Mouse (Mus musculus): ENCODE measurements around the gene Gbf1. TPM values are rescaled to one million over a fixed set of nuclear protein-coding genes. Genes with fewer than 3 reads are reported as not detected.

Gbf1 gene
- polyA plus RNA-seq, 1 experiment from 2014 or later: 57.4 TPM

DNA sequence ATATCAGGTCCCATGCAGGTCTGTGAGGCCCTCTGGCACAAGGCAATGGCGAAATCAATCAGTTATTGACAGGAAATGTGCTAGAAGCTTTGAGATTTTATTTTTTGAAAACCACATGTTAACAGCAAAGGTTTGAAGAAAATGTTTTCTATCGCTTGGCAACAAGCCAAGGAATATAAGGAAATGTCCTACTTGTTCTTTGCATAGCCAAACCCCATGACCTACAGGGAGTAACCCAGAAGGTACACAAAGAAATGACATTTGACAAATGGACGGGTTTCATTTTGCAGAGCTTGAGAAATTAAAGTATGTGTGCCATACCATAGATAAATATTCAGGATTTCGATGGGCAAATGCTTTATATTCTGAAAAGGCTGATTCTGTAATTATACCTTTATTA lies 144.6 kb downstream of the Gbf1 start:
- Histone ChIP-seq H3K9me3 (no peaks in the 10 kb centered on the region), H3K27ac (no peak overlapping the region), H3K27me3 (ENCODE audit: insufficient read depth, poor library complexity, severe bottlenecking) (no peaks in the 10 kb centered on the region), H3K4me1 (replicated peaks) (no peaks in the 10 kb centered on the region), H3K36me3 (no peaks in the 10 kb centered on the region), H3K4me3 (no peak overlapping the region)
- WGBS: 68% methylated on average over 4 of the region's 4 CpGs
- no peak for DNase-seq (ENCODE audit: low spot score)

DNA sequence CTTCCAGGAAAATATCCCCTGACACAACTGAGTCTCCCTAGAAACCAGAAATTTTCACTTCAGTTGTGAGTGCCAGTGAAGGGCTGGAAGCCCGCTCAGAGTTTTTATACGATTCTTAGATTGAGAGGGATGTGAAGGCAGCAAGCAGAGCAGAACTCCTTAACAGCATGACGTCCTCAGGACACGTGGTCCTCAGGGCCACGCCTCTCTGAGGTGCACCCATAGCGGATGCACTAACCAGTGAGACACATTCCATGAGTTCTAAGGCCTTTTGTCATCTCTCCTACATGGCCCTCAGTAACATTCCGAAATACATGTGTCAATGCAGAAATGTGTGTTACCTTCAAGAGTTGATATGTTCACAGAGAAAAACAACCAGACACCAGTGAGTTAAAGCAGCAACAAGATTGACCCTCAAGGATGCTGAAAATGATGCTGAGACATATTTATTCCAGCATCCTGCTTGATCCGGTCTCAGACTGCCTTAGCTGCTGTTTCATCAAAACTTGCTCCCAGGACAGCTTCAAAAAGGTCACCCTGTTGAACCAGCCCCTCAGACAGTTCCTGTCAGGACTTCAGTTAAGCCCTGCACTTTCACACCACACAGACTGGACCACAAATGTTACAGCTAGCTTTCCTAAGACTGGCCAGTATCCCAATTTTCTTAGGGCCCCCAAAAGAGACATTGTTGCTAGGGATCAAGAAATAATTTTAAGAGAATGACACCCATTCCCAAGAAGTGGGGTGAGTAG lies 148.2 kb downstream of the Gbf1 start:
- Histone ChIP-seq H3K27me3 (ENCODE audit: insufficient read depth, poor library complexity, severe bottlenecking) (peaks cover 3% of the 10 kb centered on the region; the same call in 1 of the 2 replicates), H3K4me3 (no peak overlapping the region), H3K4me1 (replicated peaks) (peaks cover 23% of the 10 kb centered on the region), H3K36me3 (no peaks in the 10 kb centered on the region), H3K27ac (no peak overlapping the region), H3K9me3 (no peaks in the 10 kb centered on the region)
- 42% methylated on average over 8 of the region's 8 CpGs for WGBS
- peak; percentile 1 for DNase-seq (ENCODE audit: low spot score)

DNA sequence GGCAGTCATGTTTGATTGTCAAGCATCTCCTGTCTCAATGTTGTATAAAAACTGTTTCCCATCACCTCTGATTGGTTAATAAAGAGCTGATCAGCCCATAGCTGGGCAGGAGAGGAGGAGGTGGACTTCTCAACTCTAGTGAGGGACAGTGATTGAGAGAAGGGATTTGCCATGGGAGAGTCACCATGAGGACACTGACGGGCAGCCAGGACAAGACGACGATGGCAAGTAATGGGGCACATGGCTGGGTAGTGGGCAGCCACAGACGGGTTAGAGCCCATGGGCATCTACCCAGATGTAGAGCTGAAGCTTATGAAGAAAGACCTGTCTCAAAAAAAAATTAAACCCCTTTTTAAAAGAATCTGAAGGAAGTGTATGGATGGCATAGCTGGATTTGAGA lies 150.2 kb downstream of the Gbf1 start:
- H3K4me1 ChIP-seq (replicated peaks): peaks cover 36% of the 10 kb centered on the region
- no peak for DNase-seq (ENCODE audit: low spot score)
- H3K36me3 ChIP-seq: no peaks in the 10 kb centered on the region
- no peak overlapping the region for H3K27ac ChIP-seq
- peaks cover 21% of the 10 kb centered on the region for H3K27me3 ChIP-seq (ENCODE audit: insufficient read depth, poor library complexity, severe bottlenecking)
- H3K4me3 ChIP-seq: no peak overlapping the region
- no peaks in the 10 kb centered on the region for H3K9me3 ChIP-seq
- WGBS: 84% methylated on average over 4 of the region's 4 CpGs

DNA sequence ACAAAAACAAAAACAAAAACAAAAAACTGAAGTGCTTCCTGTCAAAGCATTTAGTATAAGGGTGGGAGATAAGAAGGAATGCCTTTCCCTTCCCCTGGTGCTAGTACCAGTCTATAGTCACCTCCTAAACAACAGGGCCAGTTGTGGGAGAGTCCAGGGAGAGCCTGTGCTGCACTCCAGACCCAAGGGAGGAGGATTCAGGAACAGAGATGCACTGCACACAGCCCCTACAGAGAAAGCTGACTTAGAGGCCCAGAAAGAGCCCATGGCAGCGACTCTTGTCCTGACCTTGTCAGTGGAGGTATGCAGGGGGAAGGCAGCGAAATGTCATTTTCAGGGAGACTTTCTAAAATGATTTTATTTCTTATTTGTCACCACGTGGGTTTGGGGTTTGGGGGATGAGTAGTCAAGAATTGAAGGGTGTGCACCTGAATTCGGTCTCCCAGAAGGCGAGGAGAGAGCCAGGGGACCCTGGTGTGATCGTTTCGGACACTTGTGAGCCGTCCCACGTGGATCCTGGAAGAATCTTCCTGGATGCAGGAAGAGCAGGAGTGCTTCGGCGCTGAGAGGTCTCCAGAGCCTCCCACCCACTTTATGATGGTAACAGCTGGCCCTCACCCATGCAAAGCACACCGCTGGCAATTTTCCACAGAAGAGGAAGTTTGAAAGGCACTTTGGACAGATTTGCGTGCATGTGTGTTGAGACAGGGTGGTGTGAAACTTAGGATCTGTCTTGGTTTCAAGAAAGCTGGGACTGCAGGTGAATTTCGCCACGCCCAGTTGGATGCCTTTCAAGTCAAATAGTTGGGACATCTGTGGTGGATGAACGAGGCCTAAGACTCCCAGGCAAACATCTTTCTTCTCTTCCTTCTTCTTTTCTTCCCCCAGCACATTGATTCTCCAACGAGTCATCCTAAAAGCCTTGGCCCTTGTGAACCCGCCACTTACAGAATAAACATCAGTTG lies 151.2 kb downstream of the Gbf1 start:
- peaks cover 30% of the 10 kb centered on the region for H3K27me3 ChIP-seq (ENCODE audit: insufficient read depth, poor library complexity, severe bottlenecking)
- H3K9me3 ChIP-seq: no peaks in the 10 kb centered on the region
- no peaks in the 10 kb centered on the region; the same call in 1 of the 2 replicates for H3K36me3 ChIP-seq
- no peak for DNase-seq (ENCODE audit: low spot score)
- 57% methylated on average over 18 of the region's 18 CpGs for WGBS
- peaks cover 42% of the 10 kb centered on the region for H3K4me1 ChIP-seq (replicated peaks)
- H3K4me3 ChIP-seq: peak overlapping the region; percentile 77
- peak overlapping the region; percentile 85; the same call in 1 of the 2 replicates for H3K27ac ChIP-seq

DNA sequence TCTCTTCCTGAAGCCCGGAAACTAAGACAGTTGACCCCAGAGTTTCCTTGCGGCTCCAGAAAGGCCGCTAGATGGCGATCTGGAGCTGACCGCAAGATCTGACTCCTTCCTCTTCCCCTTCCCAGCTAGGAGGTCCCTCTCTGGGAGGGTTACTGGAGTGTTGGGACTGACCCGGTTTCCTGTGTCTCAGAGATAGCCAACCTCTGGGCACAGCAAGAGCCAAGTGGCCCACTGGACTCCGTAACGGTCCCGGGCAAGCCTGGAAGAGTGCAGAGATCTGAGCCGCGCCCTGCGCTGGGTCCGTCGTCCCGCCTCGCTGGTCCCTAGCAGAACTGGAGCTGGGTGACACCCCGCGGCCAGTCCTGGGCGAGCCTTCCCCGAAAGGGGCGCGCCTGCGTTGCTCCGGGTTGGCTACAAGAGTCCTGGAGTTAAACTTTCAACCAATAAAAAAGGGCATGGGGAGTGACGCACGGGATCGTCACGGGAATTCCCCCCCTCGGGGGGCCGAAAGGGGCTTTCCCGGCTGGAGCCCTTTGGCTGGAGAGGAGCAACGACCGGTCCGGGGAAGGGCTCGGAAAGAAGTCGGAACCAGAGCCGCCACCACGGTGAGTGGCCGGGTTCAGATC lies 152.0 kb downstream of the Gbf1 start, which contains the start of gene Nfkb2:
TSS of gene Nfkb2 (plus strand) at position 105 of the 626 bp plus-strand sequence.
- DNase-seq (ENCODE audit: low spot score): peak; percentile 92
- WGBS: under 1% methylated on average over 39 of the region's 39 CpGs
- Histone ChIP-seq H3K36me3 (no peaks in the 10 kb centered on the region; the same call in 1 of the 2 replicates), H3K27ac (peak within 1 kb of the TSS; percentile 85), H3K4me3 (peak within 1 kb of the TSS; percentile 77), H3K27me3 (ENCODE audit: insufficient read depth, poor library complexity, severe bottlenecking) (peaks cover 36% of the 10 kb centered on the region), H3K9me3 (no peaks in the 10 kb centered on the region), H3K4me1 (replicated peaks) (peaks cover 50% of the 10 kb centered on the region)

DNA sequence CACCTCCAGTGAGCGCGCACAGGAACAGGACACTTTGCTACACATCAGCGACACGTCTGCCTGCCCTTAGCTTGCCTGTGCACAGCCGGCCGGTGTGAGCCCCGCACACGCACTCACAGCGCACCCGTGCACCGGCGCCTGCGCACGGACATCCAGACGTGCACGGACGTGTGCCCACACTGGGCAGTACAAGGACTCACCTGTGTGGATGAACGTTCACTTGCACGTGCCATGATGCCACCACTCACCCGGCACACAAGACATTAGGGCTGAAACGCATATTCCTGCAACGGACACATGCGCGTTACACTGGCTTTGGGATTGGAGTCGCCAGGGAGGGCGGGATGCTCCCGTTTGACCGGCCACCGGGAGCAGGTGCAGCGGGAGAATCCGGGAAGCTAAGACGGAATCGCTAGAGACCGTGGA lies 152.6 kb downstream of the Gbf1 start:
- Histone ChIP-seq H3K27ac (peak overlapping the region; percentile 85), H3K4me1 (replicated peaks) (peaks cover 54% of the 10 kb centered on the region), H3K9me3 (no peaks in the 10 kb centered on the region), H3K4me3 (peak overlapping the region; percentile 77), H3K36me3 (peaks cover 4% of the 10 kb centered on the region; the same call in 1 of the 2 replicates), H3K27me3 (ENCODE audit: insufficient read depth, poor library complexity, severe bottlenecking) (peaks cover 42% of the 10 kb centered on the region)
- DNase-seq (ENCODE audit: low spot score): no peak
- 1% methylated on average over 34 of the region's 34 CpGs for WGBS

DNA sequence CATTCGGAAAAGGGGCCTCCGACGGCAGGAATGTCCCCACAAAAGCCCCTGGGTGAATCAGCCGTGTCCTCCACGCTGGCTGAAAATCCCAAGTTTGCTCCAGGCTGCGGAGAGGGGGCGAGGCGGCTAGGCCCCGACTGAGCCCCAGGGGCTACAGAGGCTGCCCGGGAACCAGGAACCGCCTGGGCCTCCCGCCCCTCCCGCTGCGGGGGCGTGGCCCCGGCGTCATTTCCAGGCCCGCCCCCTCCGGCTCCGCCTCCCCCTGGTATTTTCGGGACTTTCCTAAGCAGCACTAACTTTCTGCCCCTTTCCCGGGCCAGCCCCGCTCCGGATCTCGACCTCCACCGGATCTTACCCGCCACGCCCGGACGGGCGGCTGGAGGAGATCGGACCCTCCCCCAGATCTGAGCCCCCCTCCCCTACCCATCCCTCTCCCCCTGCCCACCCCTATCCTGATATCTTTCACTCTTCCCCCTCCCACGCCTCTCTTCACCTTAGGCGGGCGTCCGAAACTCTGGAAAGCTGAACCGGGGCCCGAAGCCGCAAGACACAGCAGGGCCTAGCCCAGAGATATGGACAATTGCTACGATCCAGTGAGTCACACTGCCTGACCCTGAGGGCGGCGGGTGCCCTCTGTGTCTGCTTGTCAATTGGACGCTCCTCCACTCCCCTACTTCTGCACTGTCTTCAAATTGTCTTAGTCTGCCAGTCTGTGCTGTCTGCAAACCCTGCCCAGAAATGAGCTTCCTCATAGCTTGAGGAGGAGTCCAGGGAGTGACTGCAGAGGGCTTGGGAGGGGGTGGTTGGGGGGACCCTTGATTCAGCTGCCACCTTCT lies 153.3 kb downstream of the Gbf1 start:
- Histone ChIP-seq H3K4me3 (peak overlapping the region; percentile 77), H3K27me3 (ENCODE audit: insufficient read depth, poor library complexity, severe bottlenecking) (peaks cover 49% of the 10 kb centered on the region), H3K27ac (peak overlapping the region; percentile 85), H3K9me3 (no peaks in the 10 kb centered on the region), H3K4me1 (replicated peaks) (peaks cover 54% of the 10 kb centered on the region), H3K36me3 (peaks cover 10% of the 10 kb centered on the region; the same call in 1 of the 2 replicates)
- peak; percentile 86 for DNase-seq (ENCODE audit: low spot score)
- under 1% methylated on average over 43 of the region's 43 CpGs for WGBS

DNA sequence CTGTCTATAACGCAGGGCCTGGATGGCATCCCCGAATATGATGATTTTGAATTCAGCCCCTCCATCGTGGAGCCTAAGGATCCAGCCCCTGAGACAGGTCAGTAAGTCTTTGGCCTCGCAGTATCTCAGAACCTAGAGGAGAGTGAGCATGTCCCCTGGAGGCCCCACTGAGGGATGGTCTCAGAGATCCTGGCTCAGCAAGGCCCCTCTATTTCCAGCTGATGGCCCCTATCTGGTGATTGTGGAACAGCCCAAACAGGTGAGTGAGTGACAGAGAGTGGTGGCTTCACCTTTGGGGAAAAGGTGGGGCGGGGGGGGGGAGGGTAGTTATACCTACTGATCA lies 153.9 kb downstream of the Gbf1 start:
- no peak for DNase-seq (ENCODE audit: low spot score)
- H3K27ac ChIP-seq: no peak overlapping the region
- no peaks in the 10 kb centered on the region for H3K9me3 ChIP-seq
- H3K4me3 ChIP-seq: peak overlapping the region; percentile 77
- H3K27me3 ChIP-seq (ENCODE audit: insufficient read depth, poor library complexity, severe bottlenecking): peaks cover 55% of the 10 kb centered on the region
- H3K36me3 ChIP-seq: peaks cover 16% of the 10 kb centered on the region
- WGBS: 55% methylated on average over 5 of the region's 5 CpGs
- peaks cover 54% of the 10 kb centered on the region for H3K4me1 ChIP-seq (replicated peaks)

DNA sequence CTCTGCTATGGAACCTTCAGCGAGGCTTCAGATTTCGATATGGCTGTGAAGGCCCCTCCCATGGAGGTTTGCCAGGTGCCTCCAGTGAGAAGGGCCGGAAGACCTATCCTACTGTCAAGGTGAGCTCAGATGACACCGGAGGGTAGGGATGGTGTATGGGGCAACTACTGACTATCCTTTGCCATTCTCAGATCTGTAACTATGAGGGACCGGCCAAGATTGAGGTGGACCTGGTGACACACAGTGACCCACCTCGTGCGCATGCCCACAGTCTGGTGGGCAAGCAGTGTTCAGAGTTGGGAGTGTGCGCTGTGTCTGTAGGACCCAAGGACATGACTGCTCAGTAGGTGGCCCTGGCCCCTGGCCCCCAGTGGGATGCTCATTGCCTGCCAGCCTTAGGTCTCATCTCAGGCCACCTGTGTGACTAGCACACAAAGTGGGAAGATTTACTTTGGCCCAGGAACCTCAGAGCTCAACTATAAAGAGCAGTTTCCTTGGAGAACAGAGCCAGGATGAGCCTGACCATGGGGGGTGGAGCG lies 154.5 kb downstream of the Gbf1 start:
- H3K27me3 ChIP-seq (ENCODE audit: insufficient read depth, poor library complexity, severe bottlenecking): peaks cover 61% of the 10 kb centered on the region
- H3K27ac ChIP-seq: no peak overlapping the region
- H3K36me3 ChIP-seq: peaks cover 22% of the 10 kb centered on the region
- H3K9me3 ChIP-seq: no peaks in the 10 kb centered on the region
- DNase-seq (ENCODE audit: low spot score): no peak
- 89% methylated on average over 9 of the region's 9 CpGs for WGBS
- peaks cover 54% of the 10 kb centered on the region for H3K4me1 ChIP-seq (replicated peaks)
- H3K4me3 ChIP-seq: no peak overlapping the region

DNA sequence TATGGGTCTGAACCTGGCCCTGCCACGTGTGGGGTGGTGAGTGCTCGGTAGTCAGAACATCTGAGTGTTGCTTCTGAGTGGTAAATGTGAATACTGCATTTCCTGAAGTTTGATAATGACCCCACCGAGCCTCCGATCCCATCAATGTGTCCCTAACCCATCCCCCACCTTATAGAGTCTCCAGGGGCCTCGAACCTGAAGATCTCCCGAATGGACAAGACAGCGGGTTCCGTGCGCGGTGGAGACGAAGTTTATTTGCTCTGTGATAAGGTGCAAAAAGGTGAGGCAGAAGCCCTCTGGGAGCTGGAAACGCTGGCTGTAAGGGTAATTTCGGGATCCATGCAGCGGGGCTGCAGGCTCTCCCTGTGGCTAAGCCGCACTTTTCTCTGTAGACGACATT lies 155.5 kb downstream of the Gbf1 start:
- 75% methylated on average over 16 of the region's 16 CpGs for whole genome bisulfite sequencing
- H3K9me3 ChIP-seq: no peaks in the 10 kb centered on the region
- H3K27me3 ChIP-seq (ENCODE audit: insufficient read depth, poor library complexity, severe bottlenecking): peaks cover 70% of the 10 kb centered on the region
- no peak overlapping the region for H3K4me3 ChIP-seq
- peaks cover 30% of the 10 kb centered on the region for H3K36me3 ChIP-seq
- no peak overlapping the region for H3K27ac ChIP-seq
- peaks cover 54% of the 10 kb centered on the region for H3K4me1 ChIP-seq (replicated peaks)
- DNase-seq (ENCODE audit: low spot score): no peak

DNA sequence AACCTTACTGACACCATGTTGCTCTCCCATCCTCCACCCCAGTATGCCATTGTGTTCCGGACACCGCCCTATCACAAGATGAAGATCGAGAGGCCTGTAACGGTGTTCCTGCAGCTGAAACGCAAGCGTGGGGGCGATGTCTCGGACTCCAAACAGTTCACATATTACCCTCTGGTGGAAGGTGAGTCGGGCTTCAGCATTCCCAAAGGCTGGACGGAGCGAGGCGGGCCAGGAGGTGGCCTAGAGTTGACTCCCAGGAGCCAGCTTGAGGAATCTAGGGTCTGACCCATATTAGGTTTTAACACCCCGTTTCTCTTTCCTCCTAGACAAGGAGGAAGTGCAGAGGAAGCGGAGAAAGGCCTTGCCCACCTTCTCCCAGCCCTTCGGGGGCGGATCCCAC lies 156.0 kb downstream of the Gbf1 start:
- peaks cover 30% of the 10 kb centered on the region for H3K36me3 ChIP-seq
- peaks cover 73% of the 10 kb centered on the region for H3K27me3 ChIP-seq (ENCODE audit: insufficient read depth, poor library complexity, severe bottlenecking)
- peak overlapping the region; percentile 53 for H3K4me3 ChIP-seq
- H3K4me1 ChIP-seq (replicated peaks): peaks cover 52% of the 10 kb centered on the region
- no peak overlapping the region for H3K27ac ChIP-seq
- no peaks in the 10 kb centered on the region for H3K9me3 ChIP-seq
- 55% methylated on average over 16 of the region's 16 CpGs for WGBS
- DNase-seq (ENCODE audit: low spot score): no peak
